Mouse (Mus musculus) CH12.LX (cell line): ENCODE measurements around the gene Dner.

Experiments
- BHLHE40 ChIP-seq: IDR thresholded peaks from 2 replicates; pipeline ENCODE4 v1.6.1; 2011; ENCODE audit warnings: mild to moderate bottlenecking, low read depth, low read length, improper control_type of control experiment
- CTCF ChIP-seq, 2 experiments: IDR thresholded peaks in 1 of 2; conservative IDR thresholded peaks in 1 of 2; 2 replicates each; pipeline ENCODE4 v1.5.1; 2011 to 2012; ENCODE audit warnings: low read depth in 2 of 2, low read length in 2 of 2, improper control_type of control experiment in 1 of 2, inconsistent platforms in 1 of 2, mild to moderate bottlenecking in 1 of 2, moderate library complexity in 1 of 2
- MAX ChIP-seq: IDR thresholded peaks from 2 replicates; pipeline ENCODE4 v1.6.1; 2011; ENCODE audit warnings: low read length, improper control_type of control experiment
- MEF2A ChIP-seq: IDR thresholded peaks from 2 replicates; pipeline ENCODE4 v1.6.1; 2014; ENCODE audit warnings: low read depth, mild to moderate bottlenecking, inconsistent platforms, low read length, improper control_type of control experiment, borderline replicate concordance
- MYC ChIP-seq: IDR thresholded peaks from 2 replicates; pipeline ENCODE4 v1.6.1; 2011; ENCODE audit warnings: low read depth, mild to moderate bottlenecking, improper control_type of control experiment, low read length
- POLR2A ChIP-seq: IDR thresholded peaks from 2 replicates; pipeline ENCODE4 v1.6.1; 2011; ENCODE audit warnings: low read depth, mild to moderate bottlenecking, improper control_type of control experiment, low read length
- RCOR1 ChIP-seq: conservative IDR thresholded peaks from 2 replicates; pipeline ENCODE4 v1.6.1; 2012; ENCODE audit warnings: low read depth, mild to moderate bottlenecking, inconsistent platforms, low read length, improper control_type of control experiment
- TBP ChIP-seq: conservative IDR thresholded peaks from 2 replicates; pipeline ENCODE4 v1.6.1; 2011; ENCODE audit warnings: low read depth, low read length, improper control_type of control experiment
- TCF12 ChIP-seq: IDR thresholded peaks from 2 replicates; pipeline ENCODE4 v1.6.1; 2014; ENCODE audit warnings: low read depth, mild to moderate bottlenecking, inconsistent platforms, low read length, improper control_type of control experiment
- UBTF ChIP-seq: IDR thresholded peaks from 2 replicates; pipeline ENCODE4 v1.6.1; 2012; ENCODE audit warnings: low read depth, mild to moderate bottlenecking, inconsistent platforms, low read length, improper control_type of control experiment, moderate library complexity
- ZKSCAN1 ChIP-seq: IDR thresholded peaks from 2 replicates; pipeline ENCODE4 v1.6.1; 2012; ENCODE audit warnings: low read depth, inconsistent platforms, low read length, improper control_type of control experiment, borderline replicate concordance

DNA sequence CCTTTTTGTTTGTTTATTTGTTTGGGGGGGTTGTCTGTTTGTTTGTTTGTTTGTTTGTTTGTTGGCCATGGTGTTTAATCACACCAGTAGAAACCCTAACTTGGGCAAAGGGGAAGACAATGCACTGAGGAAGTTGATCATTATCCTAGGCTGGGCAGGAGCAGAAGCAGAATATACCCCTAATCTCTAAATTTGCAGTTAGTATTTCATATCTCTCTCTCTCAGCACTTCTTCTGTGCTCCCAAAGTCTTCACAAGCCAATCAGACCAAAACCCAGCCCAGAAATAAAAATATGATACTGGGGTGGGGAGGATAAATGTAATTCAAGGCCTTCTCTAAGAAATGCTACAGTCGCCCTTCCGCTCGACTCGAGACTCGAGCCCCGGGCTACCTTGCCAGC is 4.2 kb upstream of the Dner start:
- TF ChIP-seq CTCF (conservative IDR thresholded peaks at IDR 0.05 in 1 of 2, IDR thresholded peaks at IDR 0.05 in 1 of 2; ENCODE audit: low read depth in 2 of 2, low read length in 2 of 2) (no peak), UBTF (no peak), MYC (no peak), BHLHE40 (no peak), POLR2A (no peak), MEF2A (no peak), MAX (no peak), TCF12 (no peak), TBP (no peak), ZKSCAN1 (no peak), RCOR1 (no peak)
